Mouse (Mus musculus): ENCODE measurements around the gene Sestd1. TPM values are rescaled to one million over a fixed set of nuclear protein-coding genes. Genes with fewer than 3 reads are reported as not detected.

Gene Sestd1
- polyA plus RNA-seq, 1 experiment from 2014 or later: 26.6 TPM

GRCm38 (mm10) chr2:77157546-77157945, 122.8 kb downstream of the Sestd1 start:
- Histone ChIP-seq H3K36me3 (ENCODE audit: control insufficient read depth, insufficient read depth, low read length) (no peaks in the 10 kb centered on the region), H3K4me1 (ENCODE audit: control insufficient read depth, insufficient read depth, low read length) (no peaks in the 10 kb centered on the region; the same call in 1 of the 2 replicates), H3K4me2 (ENCODE audit: low read length) (no peak overlapping the region), H3K27me3 (ENCODE audit: control insufficient read depth, insufficient read depth, low read depth, low read length) (no peaks in the 10 kb centered on the region), H3K27ac (ENCODE audit: low read length) (no peak overlapping the region), H3K9me3 (replicated peaks; ENCODE audit: control insufficient read depth, low read length, poor library complexity, severe bottlenecking) (no peaks in the 10 kb centered on the region), H3K9ac (ENCODE audit: low read depth, low read length) (no peak overlapping the region), H3K4me3 (ENCODE audit: low read depth, low read length) (no peak overlapping the region)
- 90% methylated on average over 4 of the region's 4 CpGs for WGBS
- no peak for ATAC-seq

- peaks cover 8% of the 10 kb centered on the region for H3K4me1 ChIP-seq (ENCODE audit: control insufficient read depth, insufficient read depth, low read length)
- H3K27me3 ChIP-seq (ENCODE audit: control insufficient read depth, insufficient read depth, low read depth, low read length): no peaks in the 10 kb centered on the region
- H3K9ac ChIP-seq (ENCODE audit: low read depth, low read length): no peak overlapping the region
- H3K9me3 ChIP-seq (replicated peaks; ENCODE audit: control insufficient read depth, low read length, poor library complexity, severe bottlenecking): no peaks in the 10 kb centered on the region
- ATAC-seq: no peak
- no peak overlapping the region for H3K27ac ChIP-seq (ENCODE audit: low read length)
- WGBS: 33% methylated on average over 4 of the region's 4 CpGs
- H3K4me3 ChIP-seq (ENCODE audit: low read depth, low read length): no peak overlapping the region
- H3K36me3 ChIP-seq (ENCODE audit: control insufficient read depth, insufficient read depth, low read length): no peaks in the 10 kb centered on the region
- H3K4me2 ChIP-seq (ENCODE audit: low read length): no peak overlapping the region
Observed at GRCm38 (mm10) chr2:77154080-77154479, 126.3 kb downstream of the Sestd1 start.

GRCm38 (mm10) chr2:77151255-77151654, 129.1 kb downstream of the Sestd1 start:
- Histone ChIP-seq H3K36me3 (ENCODE audit: control insufficient read depth, insufficient read depth, low read length) (no peaks in the 10 kb centered on the region), H3K4me1 (ENCODE audit: control insufficient read depth, insufficient read depth, low read length) (peaks cover 11% of the 10 kb centered on the region), H3K27ac (ENCODE audit: low read length) (no peak overlapping the region), H3K27me3 (ENCODE audit: control insufficient read depth, insufficient read depth, low read depth, low read length) (no peaks in the 10 kb centered on the region), H3K9me3 (replicated peaks; ENCODE audit: control insufficient read depth, low read length, poor library complexity, severe bottlenecking) (no peaks in the 10 kb centered on the region), H3K9ac (ENCODE audit: low read depth, low read length) (no peak overlapping the region), H3K4me2 (ENCODE audit: low read length) (no peak overlapping the region), H3K4me3 (ENCODE audit: low read depth, low read length) (no peak overlapping the region)
- 84% methylated on average over 8 of the region's 8 CpGs for WGBS
- no peak for ATAC-seq

GRCm38 (mm10) chr2:77149576-77149975, 130.8 kb downstream of the Sestd1 start:
- Histone ChIP-seq H3K36me3 (ENCODE audit: control insufficient read depth, insufficient read depth, low read length) (no peaks in the 10 kb centered on the region), H3K9ac (ENCODE audit: low read depth, low read length) (no peak overlapping the region), H3K27ac (ENCODE audit: low read length) (peak overlapping the region; percentile 24), H3K4me2 (ENCODE audit: low read length) (no peak overlapping the region), H3K27me3 (ENCODE audit: control insufficient read depth, insufficient read depth, low read depth, low read length) (no peaks in the 10 kb centered on the region), H3K4me1 (ENCODE audit: control insufficient read depth, insufficient read depth, low read length) (peaks cover 11% of the 10 kb centered on the region), H3K4me3 (ENCODE audit: low read depth, low read length) (no peak overlapping the region), H3K9me3 (replicated peaks; ENCODE audit: control insufficient read depth, low read length, poor library complexity, severe bottlenecking) (no peaks in the 10 kb centered on the region)
- WGBS: 44% methylated on average over 2 of the region's 2 CpGs
- peak; percentile 75 for ATAC-seq

GRCm38 (mm10) chr2:77148215-77148614, 132.2 kb downstream of the Sestd1 start:
- H3K4me3 ChIP-seq (ENCODE audit: low read depth, low read length): no peak overlapping the region
- H3K4me2 ChIP-seq (ENCODE audit: low read length): no peak overlapping the region
- H3K36me3 ChIP-seq (ENCODE audit: control insufficient read depth, insufficient read depth, low read length): no peaks in the 10 kb centered on the region
- no peaks in the 10 kb centered on the region for H3K9me3 ChIP-seq (replicated peaks; ENCODE audit: control insufficient read depth, low read length, poor library complexity, severe bottlenecking)
- no peaks in the 10 kb centered on the region for H3K27me3 ChIP-seq (ENCODE audit: control insufficient read depth, insufficient read depth, low read depth, low read length)
- H3K4me1 ChIP-seq (ENCODE audit: control insufficient read depth, insufficient read depth, low read length): peaks cover 11% of the 10 kb centered on the region
- peak; percentile 30; the same call in 1 of the 2 replicates for ATAC-seq
- no peak overlapping the region for H3K9ac ChIP-seq (ENCODE audit: low read depth, low read length)
- H3K27ac ChIP-seq (ENCODE audit: low read length): no peak overlapping the region
- 48% methylated on average over 4 of the region's 4 CpGs for WGBS

GRCm38 (mm10) chr2:77146968-77147367, 133.4 kb downstream of the Sestd1 start:
- ATAC-seq: no peak
- Histone ChIP-seq H3K4me1 (ENCODE audit: control insufficient read depth, insufficient read depth, low read length) (peaks cover 11% of the 10 kb centered on the region), H3K27ac (ENCODE audit: low read length) (no peak overlapping the region), H3K4me3 (ENCODE audit: low read depth, low read length) (no peak overlapping the region), H3K9ac (ENCODE audit: low read depth, low read length) (no peak overlapping the region), H3K36me3 (ENCODE audit: control insufficient read depth, insufficient read depth, low read length) (no peaks in the 10 kb centered on the region), H3K9me3 (replicated peaks; ENCODE audit: control insufficient read depth, low read length, poor library complexity, severe bottlenecking) (no peaks in the 10 kb centered on the region), H3K27me3 (ENCODE audit: control insufficient read depth, insufficient read depth, low read depth, low read length) (no peaks in the 10 kb centered on the region), H3K4me2 (ENCODE audit: low read length) (no peak overlapping the region)
- 92% methylated on average over 2 of the region's 2 CpGs for WGBS

- Histone ChIP-seq H3K36me3 (ENCODE audit: control insufficient read depth, insufficient read depth, low read length) (no peaks in the 10 kb centered on the region), H3K27me3 (ENCODE audit: control insufficient read depth, insufficient read depth, low read depth, low read length) (no peaks in the 10 kb centered on the region), H3K9me3 (replicated peaks; ENCODE audit: control insufficient read depth, low read length, poor library complexity, severe bottlenecking) (no peaks in the 10 kb centered on the region), H3K27ac (ENCODE audit: low read length) (no peak overlapping the region), H3K9ac (ENCODE audit: low read depth, low read length) (no peak overlapping the region), H3K4me2 (ENCODE audit: low read length) (no peak overlapping the region), H3K4me1 (ENCODE audit: control insufficient read depth, insufficient read depth, low read length) (peaks cover 11% of the 10 kb centered on the region), H3K4me3 (ENCODE audit: low read depth, low read length) (no peak overlapping the region)
- ATAC-seq: no peak
- 80% methylated on average over 3 of the region's 3 CpGs for WGBS
Observed at GRCm38 (mm10) chr2:77146291-77146690, 134.1 kb downstream of the Sestd1 start.

- 77% methylated on average over 6 of the region's 6 CpGs for WGBS
- Histone ChIP-seq H3K36me3 (ENCODE audit: control insufficient read depth, insufficient read depth, low read length) (no peaks in the 10 kb centered on the region), H3K27me3 (ENCODE audit: control insufficient read depth, insufficient read depth, low read depth, low read length) (no peaks in the 10 kb centered on the region), H3K4me3 (ENCODE audit: low read depth, low read length) (no peak overlapping the region), H3K27ac (ENCODE audit: low read length) (no peak overlapping the region), H3K4me1 (ENCODE audit: control insufficient read depth, insufficient read depth, low read length) (no peaks in the 10 kb centered on the region; the same call in 1 of the 2 replicates), H3K9me3 (replicated peaks; ENCODE audit: control insufficient read depth, low read length, poor library complexity, severe bottlenecking) (no peaks in the 10 kb centered on the region), H3K4me2 (ENCODE audit: low read length) (no peak overlapping the region), H3K9ac (ENCODE audit: low read depth, low read length) (no peak overlapping the region)
- ATAC-seq: no peak
Observed at GRCm38 (mm10) chr2:77143536-77143935, 136.9 kb downstream of the Sestd1 start.

GRCm38 (mm10) chr2:77138879-77139278, 141.5 kb downstream of the Sestd1 start:
- WGBS: 91% methylated on average over 6 of the region's 6 CpGs
- Histone ChIP-seq H3K9me3 (replicated peaks; ENCODE audit: control insufficient read depth, low read length, poor library complexity, severe bottlenecking) (no peaks in the 10 kb centered on the region), H3K27ac (ENCODE audit: low read length) (no peak overlapping the region), H3K36me3 (ENCODE audit: control insufficient read depth, insufficient read depth, low read length) (no peaks in the 10 kb centered on the region), H3K27me3 (ENCODE audit: control insufficient read depth, insufficient read depth, low read depth, low read length) (no peaks in the 10 kb centered on the region), H3K4me2 (ENCODE audit: low read length) (no peak overlapping the region), H3K9ac (ENCODE audit: low read depth, low read length) (no peak overlapping the region), H3K4me3 (ENCODE audit: low read depth, low read length) (no peak overlapping the region), H3K4me1 (ENCODE audit: control insufficient read depth, insufficient read depth, low read length) (no peaks in the 10 kb centered on the region)
- ATAC-seq: no peak
